9 mouse cellular contexts compared by ENCODE assay signal in genomic region chr5:91038547-91038946, GRCm38 (mm10). TPM values are rescaled to one million over a fixed set of nuclear protein-coding genes. Genes with fewer than 3 reads are reported as not detected.
DNase-seq lines count a peak whose midpoint lies in the region; ATAC-seq and TF ChIP-seq lines count a peak whose summit lies in the region.
"Had no signal": no experiment of that assay in that cellular context is flagged by ENCODE, and none has a peak within 500 bp of the region (broad histone marks: within the 10 kb centered on the region; RNA-seq: fewer than 3 reads in every experiment).

No protein-coding gene starts in this region.

- H3K27me3 ChIP-seq in heart, adult 2 months (ENCODE audit: control insufficient read depth, insufficient read depth, low read length): no peaks in the 10 kb centered on the region
- H3K27me3 ChIP-seq in embryonic facial prominence, embryonic 15.5 days: no peaks in the 10 kb centered on the region
- H3K27me3 ChIP-seq in hindbrain, embryonic 14.5 days (ENCODE audit: control insufficient read depth, insufficient read depth, low read length): no peaks in the 10 kb centered on the region
- H3K27me3 ChIP-seq: limb, embryonic 12.5 days had no signal

- H3K4me2 ChIP-seq in embryonic facial prominence, embryonic 15.5 days (replicated peaks): no peak overlapping the region
- H3K4me2 ChIP-seq in hindbrain, embryonic 14.5 days (replicated peaks): no peak overlapping the region
- H3K4me2 ChIP-seq: limb, embryonic 12.5 days had no signal

- H3K27ac ChIP-seq in heart, adult 2 months: no peak overlapping the region
- no peak overlapping the region for H3K27ac ChIP-seq in embryonic facial prominence, embryonic 15.5 days (replicated peaks)
- no peak overlapping the region for H3K27ac ChIP-seq in hindbrain, embryonic 14.5 days
- H3K27ac ChIP-seq: limb, embryonic 12.5 days had no signal

- no peaks in the 10 kb centered on the region for H3K4me1 ChIP-seq in heart, adult 2 months (ENCODE audit: control insufficient read depth, insufficient read depth, low read length)
- peaks cover 7% of the 10 kb centered on the region; the same call in 1 of the 2 replicates for H3K4me1 ChIP-seq in embryonic facial prominence, embryonic 15.5 days
- no peaks in the 10 kb centered on the region for H3K4me1 ChIP-seq in hindbrain, embryonic 14.5 days (replicated peaks; ENCODE audit: control insufficient read depth, insufficient read depth, low read length)

- peak; percentile 6 to 18 for DNase-seq in heart, adult 2 months
- DNase-seq in heart, postnatal 36 days: no peak
- DNase-seq in ES-CJ7 (ENCODE audit: low read depth, low spot score): peak; percentile 84
- DNase-seq in left cerebral cortex, adult 18-20 months (ENCODE audit: low spot score in 2 of 2): peak; percentile 2 to 3
- DNase-seq in retina, postnatal 1 day: peak; percentile 5
- no peak for DNase-seq in gastrocnemius, postnatal 14 days
- DNase-seq in hindbrain, embryonic 14.5 days (ENCODE audit: low spot score): no peak

- no peak overlapping the region for H3K9ac ChIP-seq in heart, adult 2 months (ENCODE audit: low read depth, low read length)
- no peak overlapping the region for H3K9ac ChIP-seq in embryonic facial prominence, embryonic 15.5 days
- H3K9ac ChIP-seq in hindbrain, embryonic 14.5 days: no peak overlapping the region
- H3K9ac ChIP-seq: limb, embryonic 12.5 days had no signal

- peak; percentile 84 for ATAC-seq in embryonic facial prominence, embryonic 15.5 days (ENCODE audit: insufficient number of reproducible peaks, low FRiP score, low TSS enrichment, low read depth)
- no peak for ATAC-seq in hindbrain, embryonic 14.5 days (ENCODE audit: low FRiP score)

- no peak overlapping the region for H3K4me3 ChIP-seq in heart, adult 2 months
- H3K4me3 ChIP-seq in embryonic facial prominence, embryonic 15.5 days (replicated peaks): no peak overlapping the region
- H3K4me3 ChIP-seq in hindbrain, embryonic 14.5 days (replicated peaks; ENCODE audit: low read length): no peak overlapping the region
- H3K4me3 ChIP-seq: limb, embryonic 12.5 days had no signal

- no peaks in the 10 kb centered on the region for H3K36me3 ChIP-seq in heart, adult 2 months (ENCODE audit: control insufficient read depth, insufficient read depth, low read length)
- no peaks in the 10 kb centered on the region for H3K36me3 ChIP-seq in embryonic facial prominence, embryonic 15.5 days
- H3K36me3 ChIP-seq in hindbrain, embryonic 14.5 days (replicated peaks; ENCODE audit: control insufficient read depth, insufficient read depth): no peaks in the 10 kb centered on the region
- H3K36me3 ChIP-seq: limb, embryonic 12.5 days had no signal

- TF ChIP-seq CTCF in heart, adult 2 months (IDR thresholded peaks at IDR 0.05): peak; percentile 10; the same call in 1 of the 2 replicates

- no peaks in the 10 kb centered on the region for H3K79me2 ChIP-seq in heart, adult 2 months (replicated peaks; ENCODE audit: control insufficient read depth, insufficient read depth, low read length)

- no peaks in the 10 kb centered on the region for H3K9me3 ChIP-seq in embryonic facial prominence, embryonic 15.5 days (replicated peaks)
- no peaks in the 10 kb centered on the region for H3K9me3 ChIP-seq in hindbrain, embryonic 14.5 days (ENCODE audit: control insufficient read depth, low read length)
- H3K9me3 ChIP-seq: limb, embryonic 12.5 days had no signal

- WGBS in heart, adult 2 months: 17% methylated on average over 2 of the region's 2 CpGs
- 11% methylated on average over 2 of the region's 2 CpGs for WGBS in embryonic facial prominence, embryonic 15.5 days
- WGBS in hindbrain, embryonic 14.5 days: 26% methylated on average over 2 of the region's 2 CpGs

- intact Hi-C loops in heart, adult 2 months (cut with DNase I): no loop called here
- intact Hi-C loops in heart, postnatal 36 days (cut with DNase I): loop anchor here (5.0 kb wide), 1 partner anchor 269 kb away; no protein-coding TSS in a partner anchor
- intact Hi-C loops in gastrocnemius, postnatal 14 days (cut with DNase I; ENCODE audit: low total_unique reads): no loop called here

- TF ChIP-seq POLR2A in heart, adult 2 months (IDR thresholded peaks at IDR 0.05; ENCODE audit: insufficient read depth, low read depth, low read length): no peak

- no peak for TF ChIP-seq EP300 in heart, adult 2 months (IDR thresholded peaks at IDR 0.05; ENCODE audit: insufficient read depth, low read depth, low read length)

RNA-seq across cellular contexts. Expression of gene Epgn, which starts 11.3 kb away (rescaled TPM):
- total RNA-seq in heart, adult 2 months (2021): under 1 TPM; 0.30 to 0.50 TPM
- polyA plus RNA-seq in heart, adult 2 months (2012; rRNA removed): 0.06 TPM in 1 of 2 replicates, not detected in the other
- total RNA-seq in heart, postnatal 36 days (2021): under 1 TPM; 0.33 to 0.46 TPM
- polyA plus RNA-seq in embryonic facial prominence, embryonic 15.5 days (2015; fragmentation: Nextera tagmentation; extraction: Ambion mirVana): 0.59 TPM in 2 replicates
- under 1 TPM in 1 of 2 experiments, not detected in 1; 0.42 TPM for total RNA-seq in left cerebral cortex, adult 18-20 months (2021)
- total RNA-seq in gastrocnemius, postnatal 14 days (2021): under 1 TPM; 0.27 to 0.41 TPM
- polyA plus RNA-seq in hindbrain, embryonic 14.5 days (2014; fragmentation: Nextera tagmentation; extraction: Ambion mirVana): not detected in 2 replicates

RNA-seq across cellular contexts. Expression of gene Ereg, which starts 35.9 kb away (rescaled TPM):
- total RNA-seq in heart, adult 2 months (2021): under 1 TPM; 0.07 to 0.08 TPM
- polyA plus RNA-seq in heart, adult 2 months (2012; rRNA removed): 0.04 and 0.06 TPM in 2 replicates
- under 1 TPM in 1 of 2 experiments, not detected in 1; 0.11 TPM for total RNA-seq in heart, postnatal 36 days (2021)
- polyA plus RNA-seq in embryonic facial prominence, embryonic 15.5 days (2015; fragmentation: Nextera tagmentation; extraction: Ambion mirVana): 0.56 and 0.60 TPM in 2 replicates
- total RNA-seq in left cerebral cortex, adult 18-20 months (2021): not detected
- not detected for total RNA-seq in gastrocnemius, postnatal 14 days (2021)
- polyA plus RNA-seq in hindbrain, embryonic 14.5 days (2014; fragmentation: Nextera tagmentation; extraction: Ambion mirVana): not detected in 2 replicates
- polyA plus RNA-seq: limb, embryonic 12.5 days had no signal

Comparison
In these comparisons a context has a peak if more than half of its experiments do, and no peak if none do; other contexts are left out.
1. DNase-seq: peak in heart, adult 2 months (2 of 2), ES-CJ7 (single experiment), left cerebral cortex, adult 18-20 months (2 of 2) and retina, postnatal 1 day (single experiment); none in heart, postnatal 36 days (0 of 2), gastrocnemius, postnatal 14 days (single experiment) and hindbrain, embryonic 14.5 days (single experiment).